Mouse (Mus musculus): Measurements from ENCODE around the gene Odf3b.

The Odf3b gene

GRCm38 (mm10) chr15:89334774-89335537, 44.1 kb downstream of the Odf3b start:
- DNase-seq = no peak

- DNase-seq = no peak
Measured at GRCm38 (mm10) chr15:89334271-89334670, 44.8 kb downstream of the Odf3b start, which contains the start of gene Miox. Miox (plus strand) TSS chr15:89334398.
